Mouse (Mus musculus) liver, embryonic 14.5 days (tissue): ENCODE measurements around the gene Agtpbp1.

ENCODE experiments used
- CTCF ChIP-seq: IDR thresholded peaks from 2 replicates; pipeline ENCODE4 v1.5.1; 2016; ENCODE audit warnings: antibody characterized with exemption, low read depth, control low read depth
- EP300 ChIP-seq: IDR thresholded peaks from 2 replicates; pipeline ENCODE4 v1.6.1; 2016; ENCODE audit warnings: antibody characterized with exemption, low read depth

- TF ChIP-seq EP300 (no peak), CTCF (no peak)
Measured at GRCm38 (mm10) chr13:59402026-59402775, 182.8 kb downstream of the Agtpbp1 start.
